Mouse (Mus musculus) embryo, embryonic 10.5 days (tissue): ENCODE results near the gene Mak.

Experiments
- DNase-seq: peaks from one replicate; pipeline ENCODE4 v3.0.0-alpha.2; 2015; ENCODE audit warnings: low spot score

Gene Mak

DNA sequence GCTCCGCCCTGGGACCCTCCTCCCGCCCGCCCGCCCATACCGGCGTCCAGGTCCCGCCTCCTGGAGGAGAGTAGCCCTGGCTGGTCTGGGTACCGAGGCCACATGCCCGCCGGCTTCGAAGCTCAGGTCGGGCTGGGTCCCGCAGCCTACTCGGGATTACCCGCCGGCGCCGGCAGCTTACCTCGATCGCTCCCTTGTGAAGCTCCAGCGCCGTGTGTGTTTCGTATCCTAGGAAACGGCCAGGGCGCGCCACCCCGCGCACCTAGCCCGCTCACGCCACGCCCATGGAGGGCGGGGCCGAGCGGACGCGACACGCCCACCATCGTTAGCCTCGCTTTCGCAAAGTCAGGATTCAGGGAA is at the start of gene Mak:
Gene Mak, minus strand, starts transcription at position 286 of the 360 bp plus-strand sequence.
- peak; percentile 85 for DNase-seq

DNA sequence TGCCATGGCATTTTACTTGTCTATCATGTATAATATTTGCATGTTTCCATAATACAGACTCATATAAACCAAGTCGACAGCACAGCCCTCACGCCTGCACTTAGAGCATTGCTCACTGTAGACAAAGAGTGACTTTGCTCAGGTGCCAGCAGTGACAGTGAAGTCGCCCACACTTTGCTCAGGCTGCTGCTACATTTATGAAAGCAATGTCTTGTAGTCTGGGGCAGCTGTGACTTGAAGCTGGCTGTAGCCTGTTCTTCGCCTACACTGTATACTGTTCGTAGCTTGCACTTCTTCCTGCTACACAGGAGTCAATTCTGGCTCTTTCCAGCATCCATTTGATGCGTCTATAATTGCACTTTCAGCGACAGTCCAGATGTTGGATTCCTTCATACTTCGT is 49.6 kb upstream of the Mak start:
- no peak for DNase-seq

DNA sequence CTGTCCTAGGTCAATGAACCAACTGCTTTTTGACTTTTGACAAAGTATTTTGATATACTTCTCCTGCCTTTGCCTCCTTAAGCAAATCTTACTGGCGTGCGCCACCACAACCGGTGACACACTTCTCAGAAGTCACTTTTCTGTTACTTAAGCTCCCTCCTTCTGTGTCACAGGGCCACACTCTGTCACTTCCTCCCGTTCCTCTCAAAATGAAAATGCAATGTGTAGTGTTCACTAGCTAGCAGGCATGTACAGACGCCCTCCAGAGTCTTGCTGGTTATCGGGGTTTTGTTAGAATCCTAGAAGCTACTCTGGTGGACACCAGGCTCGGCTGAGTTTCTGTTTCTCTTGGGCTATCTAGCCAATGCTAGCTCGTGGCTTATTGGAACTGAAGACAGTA is 48.8 kb upstream of the Mak start:
- DNase-seq: no peak

DNA sequence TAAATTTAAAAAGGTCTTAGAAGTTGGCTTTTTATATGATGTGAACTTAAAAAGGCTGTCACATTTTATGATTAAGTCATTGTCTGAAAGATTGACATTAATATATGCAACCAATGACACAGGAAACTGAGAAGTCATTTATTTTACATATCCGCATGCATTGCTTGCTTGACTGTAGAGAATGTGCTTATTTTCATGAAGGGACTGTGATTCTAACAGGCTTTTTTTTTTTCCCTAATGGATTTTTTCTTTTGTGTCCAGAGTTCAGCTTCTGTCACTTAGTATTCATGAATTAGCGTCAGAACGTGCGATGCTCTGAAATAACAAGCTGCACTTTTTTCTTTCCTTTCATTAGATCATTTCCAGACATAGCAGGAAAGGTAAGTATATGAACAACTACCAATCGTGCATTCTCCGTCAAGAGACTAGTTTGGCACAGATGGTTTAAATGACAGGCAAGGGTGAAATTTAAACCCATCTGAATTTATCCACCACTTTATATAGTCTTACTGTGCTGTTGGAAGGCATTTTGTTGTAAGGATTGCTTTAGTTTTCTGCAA is 44.2 kb upstream of the Mak start:
- DNase-seq: no peak

DNA sequence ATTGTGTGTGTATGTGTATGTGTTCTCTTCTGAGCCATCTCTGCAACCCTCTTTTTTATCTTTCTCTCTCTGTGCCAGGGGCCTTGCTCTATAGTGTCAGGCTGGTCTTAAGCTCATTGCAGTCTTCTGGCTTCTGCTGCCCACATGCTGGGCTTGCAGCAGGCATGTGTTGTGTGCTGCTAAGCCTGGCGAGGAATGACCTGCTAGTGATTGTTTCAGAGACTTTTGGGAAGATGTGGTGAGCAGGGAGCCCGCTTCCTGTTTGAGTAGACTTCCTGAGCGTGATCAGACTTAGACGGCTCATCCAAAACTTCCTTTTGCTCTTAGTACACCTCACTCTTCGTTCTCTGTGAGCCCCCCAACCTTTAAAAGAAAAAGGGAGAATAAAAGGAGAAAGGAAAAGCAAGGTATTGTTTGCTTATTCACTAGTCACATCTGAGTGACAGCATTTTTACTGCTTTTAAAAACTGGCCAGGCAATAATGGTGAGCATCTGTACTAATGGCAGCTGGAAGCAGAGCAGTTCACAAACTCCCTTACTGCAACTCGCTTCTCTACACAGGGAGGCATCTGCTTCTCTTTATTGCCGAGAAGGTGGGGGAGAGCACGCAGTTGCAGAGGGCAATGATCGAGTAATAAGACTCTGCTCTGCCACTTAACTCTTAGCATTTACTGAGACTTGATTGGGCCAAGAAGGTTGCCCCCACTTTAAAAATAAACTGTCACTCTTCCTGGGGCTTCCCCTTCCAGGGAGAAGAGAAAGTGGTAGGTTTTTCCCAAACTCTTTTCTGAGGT is 39.8 kb upstream of the Mak start:
- peak; percentile 22 for DNase-seq

DNA sequence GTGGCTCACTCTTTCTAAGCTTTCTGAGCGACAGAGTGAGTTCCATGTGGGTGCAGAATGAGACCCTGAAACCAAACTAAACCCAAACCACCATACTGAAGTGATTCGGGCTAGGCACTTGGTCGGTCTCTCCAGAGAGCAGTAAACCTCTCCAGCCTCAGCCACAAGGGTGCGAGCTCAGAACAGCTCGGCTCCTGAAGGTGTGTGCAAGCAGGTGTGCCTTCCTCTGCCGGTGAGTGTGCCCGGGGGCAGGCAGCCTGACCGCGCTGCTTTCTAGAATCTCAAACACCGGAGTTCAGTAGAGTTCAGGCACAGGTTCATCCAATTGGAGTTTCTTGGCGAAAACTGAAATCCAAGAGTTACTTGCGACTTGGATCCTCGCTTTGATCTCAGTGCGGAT is 34.4 kb upstream of the Mak start, which contains the start of gene Sycp2l:
Gene Sycp2l, plus strand, starts transcription at position 368 of the 400 bp plus-strand sequence.
- no peak for DNase-seq

DNA sequence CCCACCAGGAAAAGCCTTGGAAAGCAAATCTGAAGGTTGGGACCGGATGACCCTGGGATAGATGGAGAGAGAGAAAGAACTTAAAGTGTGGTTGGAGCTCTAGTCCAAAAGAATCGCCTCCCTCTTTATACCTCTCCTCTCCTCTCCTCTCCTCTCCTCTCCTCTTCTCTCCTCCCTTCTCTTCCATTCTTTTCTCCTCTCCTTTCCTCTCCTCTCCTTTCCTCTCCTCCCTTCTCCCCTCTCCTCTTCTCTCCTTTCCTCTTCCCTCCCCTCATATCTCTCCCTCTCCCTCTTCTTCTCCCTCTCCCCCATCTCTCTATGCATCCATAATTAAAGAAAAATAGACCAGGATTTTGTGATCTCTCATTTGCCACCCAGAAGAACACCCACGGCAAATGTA is 31.4 kb upstream of the Mak start, which contains the start of gene Gcm2:
Gene Gcm2, minus strand, starts transcription at position 101 of the 400 bp plus-strand sequence.
- no peak for DNase-seq

DNA sequence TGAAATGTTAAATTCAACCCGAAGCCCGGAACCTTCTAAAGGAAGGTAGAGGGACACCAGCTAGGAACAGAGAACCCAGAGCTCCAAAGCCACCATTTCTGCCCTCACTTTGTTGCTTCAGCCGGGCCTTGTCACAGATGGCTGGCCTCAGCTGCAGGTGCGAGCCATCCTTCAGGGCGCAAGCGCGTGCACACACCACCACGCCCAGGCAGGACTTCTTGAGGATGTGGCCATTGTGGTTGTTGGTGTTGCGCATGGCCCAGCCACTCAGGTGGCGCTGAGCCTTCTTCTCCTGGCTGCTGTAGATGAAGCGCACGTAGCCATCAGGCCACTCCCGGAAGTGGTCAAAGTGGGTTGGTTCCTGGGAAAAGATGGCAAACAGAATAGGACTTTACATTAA is 26.0 kb upstream of the Mak start:
- no peak for DNase-seq

DNA sequence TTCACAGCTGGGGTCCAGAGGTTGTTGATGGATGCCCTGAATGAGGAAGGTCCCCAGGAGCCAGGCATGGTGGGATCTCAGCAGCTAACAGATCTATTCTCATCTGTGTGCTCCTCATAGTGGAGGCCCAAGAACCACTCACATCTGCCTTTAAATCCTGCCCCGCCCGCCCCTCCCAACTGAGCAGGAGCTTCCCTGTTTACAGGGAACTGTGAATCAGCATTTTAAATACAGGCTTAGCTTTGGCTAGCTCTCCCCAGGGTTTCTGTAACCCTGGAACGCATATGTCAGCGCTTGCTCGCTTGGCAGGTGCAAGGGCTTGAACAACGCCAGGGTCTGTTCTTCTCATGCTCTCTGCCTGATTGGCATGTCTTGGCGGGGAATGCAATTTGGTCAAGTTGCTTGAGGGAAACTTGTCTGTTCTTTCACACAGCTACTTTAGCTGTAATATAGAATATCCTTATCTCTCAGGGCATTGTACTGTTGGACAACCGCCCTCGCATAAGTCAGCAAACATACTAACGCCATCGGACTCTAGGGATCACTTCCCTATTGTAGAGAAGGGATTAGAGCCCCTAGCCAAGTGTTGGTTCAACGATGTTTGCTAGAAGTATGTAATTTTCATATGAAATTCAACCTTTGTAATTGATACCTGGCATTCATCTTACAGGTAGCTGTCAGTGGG is 24.5 kb upstream of the Mak start:
- DNase-seq: no peak

DNA sequence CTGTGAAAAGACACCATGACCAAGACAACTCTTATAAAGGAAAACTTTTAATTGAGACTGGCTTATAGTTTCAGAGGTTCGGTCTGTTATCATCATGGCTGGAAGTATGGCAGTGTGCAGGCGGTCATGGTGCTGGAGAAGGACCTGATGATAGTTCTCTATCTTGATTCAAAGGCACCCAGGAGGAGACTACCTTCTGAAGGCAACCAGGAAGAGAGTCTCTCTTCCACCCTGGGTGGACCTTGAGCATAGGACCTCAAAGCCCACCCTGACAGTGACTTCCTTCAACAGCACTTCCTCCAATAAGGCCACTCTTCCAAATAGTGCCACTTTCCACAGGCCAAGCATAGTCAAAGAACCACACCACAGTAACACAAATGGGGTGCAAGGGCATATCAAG is 20.5 kb upstream of the Mak start:
- no peak for DNase-seq

DNA sequence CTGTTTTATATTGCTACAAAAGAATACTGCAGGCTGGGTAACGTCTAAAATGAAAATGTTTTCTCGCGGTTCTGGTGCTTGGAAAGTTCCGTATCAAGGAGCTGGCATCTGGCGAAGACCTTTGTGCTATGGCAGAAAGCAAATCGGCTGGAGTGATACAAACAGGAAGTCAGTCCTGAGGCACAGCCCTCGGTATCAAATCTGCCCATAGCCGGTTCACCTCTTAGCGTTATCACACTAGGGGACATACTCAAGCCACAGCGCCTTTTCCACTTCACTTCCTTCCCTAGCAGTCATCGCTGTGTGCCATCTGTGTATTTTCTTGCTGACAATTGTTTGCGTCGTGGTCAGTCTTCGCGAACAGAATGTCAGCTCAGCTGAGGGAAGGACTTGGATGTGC is 18.8 kb upstream of the Mak start:
- DNase-seq: no peak

DNA sequence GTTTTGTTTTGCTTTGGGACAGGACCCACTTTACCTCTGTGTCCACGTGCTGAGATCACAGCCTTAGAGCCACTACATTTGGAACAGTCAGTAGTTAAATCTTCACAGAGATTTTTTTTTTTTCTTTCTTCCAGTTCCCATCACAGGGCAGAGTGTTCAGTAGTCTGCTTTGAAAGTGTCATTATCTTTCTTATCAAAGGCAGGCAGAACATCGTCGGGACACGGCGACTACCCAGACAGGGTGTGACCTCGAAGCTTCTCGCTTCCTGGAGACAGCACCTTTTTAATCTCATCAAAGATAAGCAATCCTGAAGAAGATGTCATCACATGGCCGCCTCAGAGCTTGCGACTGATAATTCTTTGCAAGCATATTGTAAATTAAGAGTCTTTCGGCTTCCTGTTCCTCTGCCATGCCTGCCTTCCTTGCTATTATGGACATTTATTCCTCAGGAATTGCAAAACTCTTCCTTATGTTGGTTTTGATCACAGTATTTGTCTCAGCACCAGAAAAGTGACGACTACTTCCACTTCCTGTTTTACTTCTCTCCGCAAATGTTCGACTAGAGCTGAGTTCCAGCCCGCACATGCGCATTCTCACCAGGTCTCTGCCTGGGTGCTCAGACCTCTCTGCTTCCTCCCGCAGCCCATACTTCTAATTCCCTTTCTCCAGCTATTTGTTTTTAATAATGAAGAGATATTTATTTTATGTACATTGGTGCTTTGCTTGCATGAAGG is 18.0 kb upstream of the Mak start:
- DNase-seq: no peak

DNA sequence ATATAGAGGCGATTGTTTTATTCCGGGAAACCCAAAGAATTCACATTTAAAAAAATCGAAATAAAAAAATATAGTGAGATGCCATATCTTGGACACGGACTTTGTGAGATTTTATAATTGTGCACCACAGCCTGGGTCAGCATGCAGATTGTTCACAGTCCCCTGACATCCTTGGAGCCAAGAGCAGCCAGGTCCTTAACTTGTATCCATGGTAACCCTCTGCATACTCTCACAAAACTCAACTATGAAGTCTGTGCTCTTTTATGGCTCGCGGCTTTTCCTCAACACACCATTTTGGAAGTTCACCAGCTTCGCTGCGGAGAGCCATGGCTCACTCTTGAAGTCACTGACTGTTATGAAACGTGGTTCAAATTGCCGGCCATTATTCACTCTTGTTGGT is 14.7 kb upstream of the Mak start:
- no peak for DNase-seq

DNA sequence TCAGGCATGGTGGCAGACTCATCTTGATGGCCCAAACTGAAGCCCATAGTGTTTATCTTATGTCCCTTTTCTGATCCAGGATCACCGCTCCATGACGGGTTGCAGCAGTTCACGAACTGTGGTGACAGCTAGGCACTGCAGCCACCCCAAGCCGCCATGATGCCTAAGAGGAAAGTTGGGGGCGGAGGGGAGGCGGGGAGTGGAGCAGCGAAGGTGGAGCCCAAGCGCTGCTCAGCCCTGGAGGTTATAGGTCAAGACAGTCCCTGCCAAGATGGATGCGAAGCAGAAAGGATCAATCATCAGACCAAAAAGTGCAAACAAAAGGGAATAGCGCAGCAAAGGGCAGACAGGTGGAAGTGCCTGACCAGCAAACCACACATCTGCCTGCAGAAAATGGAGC is 11.8 kb upstream of the Mak start:
- peak; percentile 54 for DNase-seq

DNA sequence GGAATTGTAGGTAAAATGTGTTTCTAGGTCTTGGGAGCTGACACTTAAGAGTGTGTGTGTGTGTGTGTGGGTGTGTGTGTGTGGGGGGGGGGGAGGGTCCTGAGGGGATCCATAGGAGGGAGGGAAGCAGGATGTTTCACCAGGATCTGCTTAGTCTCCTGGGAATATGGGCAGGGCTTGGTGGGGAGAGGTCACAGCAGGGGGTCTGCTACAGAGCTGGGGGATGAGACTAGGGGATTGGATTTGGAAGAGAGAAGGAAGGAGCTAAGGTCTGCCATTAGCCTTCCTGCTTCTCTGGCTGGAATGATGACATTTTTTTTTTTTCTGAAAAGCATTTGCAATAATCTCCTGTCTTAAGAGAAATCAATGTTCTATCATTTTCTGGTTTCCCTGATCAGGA is 9.2 kb upstream of the Mak start:
- no peak for DNase-seq

DNA sequence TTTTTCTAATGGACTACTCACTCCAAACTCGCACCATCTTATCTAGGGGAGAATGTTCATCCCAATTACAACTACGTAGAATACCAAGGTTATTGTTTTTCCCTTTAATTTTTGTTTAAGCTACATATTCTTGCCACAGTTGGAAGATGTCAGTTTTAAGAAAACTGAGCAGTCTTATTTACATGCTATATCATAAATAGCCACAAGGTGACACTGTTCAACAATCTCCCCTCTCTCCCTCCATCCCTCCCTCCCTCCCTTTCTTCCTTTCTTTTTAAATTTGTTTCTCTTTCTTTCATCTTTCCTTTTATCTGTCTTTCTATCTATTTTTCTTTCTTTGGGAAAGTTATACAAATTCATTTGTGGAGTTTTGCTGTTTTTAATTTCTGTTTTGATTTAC is 5.6 kb upstream of the Mak start:
- peak; percentile 61 for DNase-seq

DNA sequence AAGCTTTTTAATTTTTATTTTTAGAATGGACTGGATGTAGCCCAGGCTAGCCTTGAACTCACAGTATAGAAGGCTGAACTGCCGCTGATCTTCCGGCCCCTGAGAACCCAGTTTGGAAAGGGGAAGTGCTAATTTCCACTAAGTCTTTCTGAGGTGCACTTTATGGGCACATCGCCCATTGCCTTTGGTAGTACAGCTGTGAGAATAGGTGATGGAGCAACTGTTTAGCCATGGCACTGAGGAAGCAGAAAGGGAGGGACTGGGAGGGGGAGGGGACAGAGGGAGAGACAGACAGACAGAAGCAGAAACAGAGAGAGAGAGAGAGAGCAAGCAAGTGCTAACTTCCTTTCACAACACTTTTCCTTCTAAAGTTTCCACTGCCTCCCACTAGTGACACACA is 5.0 kb upstream of the Mak start:
- no peak for DNase-seq

DNA sequence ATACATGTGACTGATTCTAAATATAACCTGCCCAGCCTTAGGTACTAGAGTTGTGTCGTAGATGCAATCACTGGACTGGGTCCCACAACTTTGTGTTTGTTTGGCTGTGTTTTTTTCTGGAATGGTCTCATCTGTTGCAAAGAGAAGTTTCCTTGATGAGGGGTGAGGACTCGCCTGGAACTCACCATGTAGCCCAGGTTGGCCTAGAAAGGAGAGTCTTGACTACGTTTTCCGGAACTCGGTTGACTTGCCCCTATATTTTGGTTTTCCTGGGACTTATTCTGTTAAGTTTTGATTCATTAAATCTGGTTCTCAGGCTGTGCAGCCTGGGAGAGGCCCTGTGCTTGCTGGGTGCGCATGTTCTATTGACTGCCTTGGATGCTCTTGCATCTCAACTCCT is 1.2 kb upstream of the Mak start:
- DNase-seq: no peak

DNA sequence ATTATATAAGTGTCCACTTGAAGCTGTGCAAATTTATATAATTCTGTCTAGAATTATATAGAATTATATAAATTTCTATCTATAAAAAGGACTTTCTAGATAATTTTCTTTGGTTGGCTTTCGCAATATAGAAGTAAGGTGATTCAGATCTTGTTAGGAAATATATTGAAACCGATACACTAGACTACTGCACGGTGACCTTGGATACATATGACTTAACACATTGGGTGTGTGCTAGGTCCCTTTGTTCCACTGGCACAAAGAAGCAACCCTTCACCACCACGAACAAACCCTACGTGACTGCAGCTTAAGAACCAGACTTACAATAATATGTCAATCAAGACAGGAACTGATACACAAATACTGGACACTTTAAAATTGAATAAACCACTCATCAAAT is 353 bp upstream of the Mak start:
- DNase-seq: no peak

DNA sequence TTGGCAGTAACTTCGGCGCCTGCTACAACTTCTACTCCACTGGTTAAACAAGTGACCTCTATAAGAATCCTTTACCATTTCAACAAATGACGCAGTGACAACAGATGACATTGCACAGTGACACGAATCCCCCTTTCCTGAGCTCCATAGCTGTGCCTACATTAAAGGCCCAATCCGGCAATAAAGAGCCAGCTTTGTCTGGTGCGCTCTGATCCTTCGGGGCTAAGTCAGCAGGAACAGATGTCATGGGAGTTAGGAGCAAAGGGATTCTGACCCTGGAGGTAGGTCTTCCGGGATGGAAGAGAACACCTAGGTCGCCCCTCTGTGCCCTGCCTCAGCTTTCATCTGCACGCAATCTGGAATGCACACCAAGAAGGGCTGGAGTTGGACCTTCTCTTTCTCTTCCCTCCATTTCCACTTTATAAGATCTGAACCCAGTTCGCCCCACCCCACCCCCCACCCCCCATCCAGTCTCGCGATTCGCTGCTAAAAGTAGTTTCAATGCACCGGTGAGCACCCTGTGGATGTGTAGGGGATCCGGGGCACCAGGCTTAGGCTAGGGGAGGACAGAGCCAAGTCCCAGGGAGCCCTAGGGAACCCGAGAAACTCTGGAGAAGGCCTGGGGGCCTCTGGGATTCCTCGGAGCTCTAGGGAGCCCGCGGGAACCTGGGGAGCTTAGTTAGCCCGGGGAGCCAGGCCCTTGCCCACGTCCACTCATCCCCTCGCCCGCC is 651 bp downstream of the Mak start:
- peak; percentile 27 for DNase-seq

DNA sequence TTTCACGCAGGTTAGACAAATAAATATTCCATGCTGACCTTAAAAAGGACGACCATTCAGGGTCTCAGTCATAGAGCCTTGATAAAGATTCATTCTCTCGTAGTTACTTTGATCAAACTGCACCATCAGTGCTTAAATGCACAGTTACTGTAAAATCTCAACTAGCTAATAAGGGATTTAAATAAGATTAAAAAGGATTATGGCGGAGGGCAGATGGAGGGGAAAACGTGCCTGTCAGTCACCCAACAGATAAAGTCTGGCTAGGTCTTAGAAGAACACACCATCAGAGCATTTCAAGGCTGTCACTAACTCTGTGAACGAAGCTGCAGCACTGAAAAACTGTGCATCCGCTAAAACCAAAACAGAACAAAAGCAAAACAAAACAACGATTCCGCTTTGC is 1.6 kb downstream of the Mak start:
- DNase-seq: no peak

DNA sequence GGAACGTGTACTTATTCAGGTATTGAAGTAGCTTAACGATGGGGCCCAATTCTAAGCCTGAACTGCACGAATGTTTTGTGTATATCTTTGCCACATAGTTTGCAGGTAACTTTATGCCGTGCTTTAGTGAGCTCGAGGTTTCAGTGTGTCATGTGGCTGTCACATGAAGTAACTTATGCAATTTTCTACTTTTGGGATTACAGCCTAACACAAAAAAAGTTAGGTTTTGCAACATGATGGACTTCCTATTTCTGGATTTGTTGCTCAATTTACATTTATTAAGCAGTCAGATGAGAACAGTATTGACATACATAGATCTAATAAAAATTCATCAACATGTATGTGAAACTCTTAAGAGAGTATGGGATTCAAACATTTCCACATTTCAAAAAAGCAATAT is 5.7 kb downstream of the Mak start:
- DNase-seq: no peak
